Comparison of ENCODE assay signal across 9 mouse cellular contexts in the genomic region with DNA sequence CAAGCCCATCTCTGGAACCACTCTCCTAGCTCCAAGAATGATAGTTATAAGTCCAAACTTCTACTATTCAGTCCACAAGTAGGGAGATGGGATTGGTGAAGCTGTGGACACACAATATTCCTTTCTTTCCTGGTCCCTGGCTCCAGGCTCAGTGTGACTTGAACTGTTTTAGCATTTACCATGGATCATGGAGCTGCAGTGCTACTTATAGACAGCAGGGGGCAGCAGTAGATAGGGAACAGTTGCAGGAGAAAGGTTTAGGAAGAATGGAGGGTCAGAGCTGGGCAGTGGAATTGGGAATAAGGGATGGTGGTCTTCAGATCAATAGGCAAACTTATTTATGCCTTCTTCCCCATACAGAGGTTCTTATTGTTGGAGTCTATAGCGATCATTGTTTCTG. TPM values are rescaled to one million over a fixed set of nuclear protein-coding genes. Genes with fewer than 3 reads are reported as not detected.
A peak's percentile ranks its signal among the peaks of the same experiment; 100 is the strongest.
DNase-seq lines count a peak whose midpoint lies in the region; ATAC-seq and TF ChIP-seq lines count a peak whose summit lies in the region.
"Had no signal": no experiment of that assay in that cellular context is flagged by ENCODE, and none has a peak within 500 bp of the region (broad histone marks: within the 10 kb centered on the region; RNA-seq: fewer than 3 reads in every experiment).

No protein-coding gene starts in this region.

- TF ChIP-seq CTCF in heart, postnatal 0 days (IDR thresholded peaks at IDR 0.05; ENCODE audit: low read depth) = peak; percentile 99

- no peaks in the 10 kb centered on the region for H3K9me3 ChIP-seq in kidney, embryonic 16.5 days (ENCODE audit: low read length)
- H3K9me3 ChIP-seq in heart, postnatal 0 days (replicated peaks; ENCODE audit: control insufficient read depth, low read length) = no peaks in the 10 kb centered on the region
- H3K9me3 ChIP-seq: limb, embryonic 15.5 days had no signal

- no peak overlapping the region for H3K4me2 ChIP-seq in kidney, embryonic 16.5 days (replicated peaks; ENCODE audit: low read depth, low read length)
- H3K4me2 ChIP-seq in heart, postnatal 0 days (ENCODE audit: low read depth, low read length) = no peak overlapping the region
- H3K4me2 ChIP-seq: limb, embryonic 15.5 days had no signal

- peaks cover 15% of the 10 kb centered on the region for H3K27me3 ChIP-seq in kidney, embryonic 16.5 days (ENCODE audit: insufficient read depth, low read length)
- peaks cover 17% of the 10 kb centered on the region for H3K27me3 ChIP-seq in heart, postnatal 0 days (ENCODE audit: control insufficient read depth, insufficient read depth, low read length)

- ATAC-seq in kidney, embryonic 16.5 days (ENCODE audit: low FRiP score, low TSS enrichment) = no peak
- ATAC-seq in heart, postnatal 0 days (ENCODE audit: insufficient read depth, low read depth) = no peak

- H3K36me3 ChIP-seq in kidney, embryonic 16.5 days (ENCODE audit: insufficient read depth, low read length) = no peaks in the 10 kb centered on the region
- no peaks in the 10 kb centered on the region for H3K36me3 ChIP-seq in heart, postnatal 0 days (replicated peaks; ENCODE audit: control insufficient read depth, insufficient read depth, low read length)
- H3K36me3 ChIP-seq: limb, embryonic 15.5 days had no signal

- no peak overlapping the region for H3K4me3 ChIP-seq in kidney, embryonic 16.5 days (ENCODE audit: low read length)
- no peak overlapping the region for H3K4me3 ChIP-seq in heart, postnatal 0 days (ENCODE audit: low read depth, low read length)
- H3K4me3 ChIP-seq: limb, embryonic 15.5 days had no signal

- H3K27ac ChIP-seq in kidney, embryonic 16.5 days (ENCODE audit: low read length) = no peak overlapping the region
- no peak overlapping the region for H3K27ac ChIP-seq in heart, postnatal 0 days (ENCODE audit: low read depth)
- H3K27ac ChIP-seq: limb, embryonic 15.5 days had no signal

- 0% methylated on average over 1 of the region's 1 CpGs for WGBS in kidney, embryonic 16.5 days
- WGBS in heart, postnatal 0 days = 5% methylated on average over 1 of the region's 1 CpGs

- H3K9ac ChIP-seq in kidney, embryonic 16.5 days (replicated peaks; ENCODE audit: low read length) = no peak overlapping the region
- no peak overlapping the region for H3K9ac ChIP-seq in heart, postnatal 0 days (replicated peaks; ENCODE audit: low read depth, low read length)
- H3K9ac ChIP-seq: limb, embryonic 15.5 days had no signal

- TF ChIP-seq EP300 in heart, postnatal 0 days (IDR thresholded peaks at IDR 0.05; ENCODE audit: low read depth) = no peak

- H3K4me1 ChIP-seq in kidney, embryonic 16.5 days (ENCODE audit: insufficient read depth, low read length) = peaks cover 23% of the 10 kb centered on the region
- H3K4me1 ChIP-seq in heart, postnatal 0 days (ENCODE audit: control insufficient read depth, insufficient read depth) = peaks cover 10% of the 10 kb centered on the region

- DNase-seq in kidney, adult 11 months = peak; percentile 51
- peak; percentile 80 for DNase-seq in MN1 (ENCODE audit: low spot score)
- peak; percentile 81 for DNase-seq in cerebellum, adult 9-11 months
- DNase-seq in heart, postnatal 0 days (ENCODE audit: low spot score) = peak; percentile 68
- peak; percentile 51 to 74 for DNase-seq in left cerebral cortex, postnatal 10 days (ENCODE audit: extremely low spot score in 1 of 2, low spot score in 2 of 2)
- DNase-seq in ovary, postnatal 14 days (ENCODE audit: low spot score) = peak; percentile 68
- DNase-seq in thymus, postnatal 4 days = peak; percentile 72

- intact Hi-C loops in left cerebral cortex, postnatal 10 days (cut with DNase I) = loop anchor here (1.0 to 2.0 kb wide), 2 partner anchors 111 to 249 kb away; no protein-coding TSS in a partner anchor

RNA-seq across cellular contexts. Expression of a gene that starts 1.8 kb away (rescaled TPM):
- 14.7 and 16.0 TPM in 2 replicates for polyA plus RNA-seq in kidney, embryonic 16.5 days (2015; fragmentation: Nextera tagmentation; extraction: Ambion mirVana)
- total RNA-seq in heart, postnatal 0 days (2014; rRNA removed; ENCODE audit: low replicate concordance) = 40.5 and 47.9 TPM in 2 replicates
- 20.1 and 22.2 TPM in 2 replicates for polyA plus RNA-seq in heart, postnatal 0 days (2015; fragmentation: Nextera tagmentation; extraction: Ambion mirVana)
- total RNA-seq in left cerebral cortex, postnatal 10 days (2021) = 10 to 100 TPM; 41.0 to 42.9 TPM

RNA-seq across cellular contexts. Expression of a gene that starts 2.1 kb away (rescaled TPM):
- polyA plus RNA-seq in kidney, embryonic 16.5 days (2015; fragmentation: Nextera tagmentation; extraction: Ambion mirVana) = 3.7 and 3.9 TPM in 2 replicates
- total RNA-seq in heart, postnatal 0 days (2014; rRNA removed; ENCODE audit: low replicate concordance) = 2.9 and 4.7 TPM in 2 replicates
- 0.81 and 0.98 TPM in 2 replicates for polyA plus RNA-seq in heart, postnatal 0 days (2015; fragmentation: Nextera tagmentation; extraction: Ambion mirVana)
- total RNA-seq in left cerebral cortex, postnatal 10 days (2021) = 100 to 1,000 TPM; 109 to 111 TPM

RNA-seq across cellular contexts. Expression of a gene that starts 42.2 kb away (rescaled TPM):
- polyA plus RNA-seq in kidney, embryonic 16.5 days (2015; fragmentation: Nextera tagmentation; extraction: Ambion mirVana) = 14.2 and 16.1 TPM in 2 replicates
- 35.4 and 41.9 TPM in 2 replicates for total RNA-seq in heart, postnatal 0 days (2014; rRNA removed; ENCODE audit: low replicate concordance)
- 11.4 and 13.4 TPM in 2 replicates for polyA plus RNA-seq in heart, postnatal 0 days (2015; fragmentation: Nextera tagmentation; extraction: Ambion mirVana)
- 10 to 100 TPM; 65.3 to 66.4 TPM for total RNA-seq in left cerebral cortex, postnatal 10 days (2021)

Comparison
In these comparisons a context has a peak if more than half of its experiments do, and no peak if none do; other contexts are left out.
1. RNA of a gene that starts 2.1 kb away (total RNA-seq): 109 to 111 TPM in left cerebral cortex, postnatal 10 days; 2.9 to 4.7 TPM in heart, postnatal 0 days; every median in the first group is over 10 times any median in the second.
2. Peak in every context shown above with its lines, with median percentiles within 50 percentile points of each other: DNase-seq.